Mouse (Mus musculus): ENCODE results near the gene Tyw1.

- TF ChIP-seq CTCF (IDR thresholded peaks at IDR 0.05; ENCODE audit: control insufficient read depth, insufficient read depth, low read length) = no peak
- TF ChIP-seq POLR2A (IDR thresholded peaks at IDR 0.05; ENCODE audit: borderline replicate concordance, control insufficient read depth, low read depth, low read length) = no peak
These were observed 59.5 kb downstream of the Tyw1 start for GRCm38 (mm10) chr5:130314926-130315325.
